Mouse (Mus musculus) bone marrow macrophage, adult 2 months (primary cell): Measurements from ENCODE around the gene P4hb.
"Not testable (repeated sequence)": the region's sequence is repeated elsewhere in the genome, so short reads cannot be mapped to it uniquely, and the experiment has no call there.

Source experiments
- CTCF ChIP-seq: IDR thresholded peaks from 2 replicates; pipeline ENCODE4 v1.5.1; 2012; ENCODE audit warnings: low read depth, mild to moderate bottlenecking, low read length, moderate library complexity
- POLR2A ChIP-seq: IDR thresholded peaks from 2 replicates; pipeline ENCODE4 v1.6.1; 2012; ENCODE audit warnings: mild to moderate bottlenecking, low read depth, low read length, borderline replicate concordance

GRCm38 (mm10) chr11:120558843-120559242 lies 14.2 kb downstream of the P4hb start:
- TF ChIP-seq POLR2A, CTCF: not testable (repeated sequence)
